ENCODE assay signal across 26 mouse cellular contexts in the genomic region with DNA sequence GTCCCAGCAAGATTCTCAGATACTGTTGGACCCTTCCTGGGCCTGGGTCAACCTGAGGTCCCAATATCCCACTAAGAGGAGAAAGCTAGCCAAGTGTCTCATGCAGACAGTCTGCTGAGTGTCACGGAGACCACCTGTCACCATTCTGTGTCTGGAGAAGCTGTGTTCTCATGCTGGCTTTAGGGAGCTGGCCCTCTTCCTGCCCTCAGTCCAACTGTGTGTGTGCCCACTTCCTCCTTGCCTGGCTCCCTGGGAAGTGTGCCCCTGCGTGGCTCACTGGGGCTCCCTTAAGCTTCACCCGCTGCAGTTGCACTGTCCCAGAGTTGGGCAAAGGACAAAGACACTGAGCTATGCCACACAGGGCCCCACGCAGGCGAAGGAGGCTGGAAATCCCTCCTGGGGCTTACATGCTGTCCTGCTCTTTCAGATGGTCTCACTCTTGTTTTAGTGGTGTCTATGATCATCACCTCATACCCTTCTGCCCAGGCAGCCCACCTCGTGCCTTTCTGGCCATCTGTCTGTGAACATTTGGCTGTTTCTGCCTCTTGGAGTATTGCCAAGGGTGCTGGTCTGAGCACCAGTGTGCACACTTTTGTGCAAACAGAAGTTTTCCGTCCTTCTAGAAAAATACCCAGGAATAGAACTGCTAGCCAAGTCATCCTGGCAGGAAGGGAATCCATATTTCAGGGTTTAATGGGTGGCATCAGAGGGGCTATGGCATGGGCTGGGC. TPM values are rescaled to one million over a fixed set of nuclear protein-coding genes. Genes with fewer than 3 reads are reported as not detected.
DNase-seq lines count a peak whose midpoint lies in the region; ATAC-seq and TF ChIP-seq lines count a peak whose summit lies in the region.
"Had no signal": no experiment of that assay in that cellular context is flagged by ENCODE, and none has a peak within 500 bp of the region (broad histone marks: within the 10 kb centered on the region; RNA-seq: fewer than 3 reads in every experiment).

No protein-coding gene starts in this region.

- H3K9me3 ChIP-seq in forebrain, embryonic 14.5 days (replicated peaks; ENCODE audit: control insufficient read depth, low read length) = no peaks in the 10 kb centered on the region
- H3K9me3 ChIP-seq in forebrain, embryonic 16.5 days (ENCODE audit: control insufficient read depth, low read length) = no peaks in the 10 kb centered on the region
- H3K9me3 ChIP-seq in lung, postnatal 0 days (ENCODE audit: low read length) = no peaks in the 10 kb centered on the region
- no peaks in the 10 kb centered on the region for H3K9me3 ChIP-seq in hindbrain, postnatal 0 days (ENCODE audit: low read length)
- H3K9me3 ChIP-seq: embryonic facial prominence, embryonic 15.5 days; neural tube, embryonic 13.5 days had no signal

- TF ChIP-seq EP300 in lung, postnatal 0 days (IDR thresholded peaks at IDR 0.05) = no peak

- H3K4me2 ChIP-seq in forebrain, embryonic 14.5 days (ENCODE audit: low read length) = no peak overlapping the region
- no peak overlapping the region for H3K4me2 ChIP-seq in forebrain, embryonic 16.5 days (ENCODE audit: low read length)
- no peak overlapping the region for H3K4me2 ChIP-seq in lung, postnatal 0 days (replicated peaks; ENCODE audit: low read depth, low read length)
- no peak overlapping the region for H3K4me2 ChIP-seq in hindbrain, postnatal 0 days (ENCODE audit: low read depth, low read length)
- H3K4me2 ChIP-seq: embryonic facial prominence, embryonic 15.5 days; neural tube, embryonic 13.5 days had no signal

- peak overlapping the region; percentile 46; the same call in 1 of the 2 replicates for H3K27ac ChIP-seq in forebrain, embryonic 14.5 days (ENCODE audit: low read depth, low read length)
- H3K27ac ChIP-seq in forebrain, embryonic 16.5 days (ENCODE audit: low read length) = no peak overlapping the region
- H3K27ac ChIP-seq in lung, postnatal 0 days (ENCODE audit: low read length) = no peak overlapping the region
- H3K27ac ChIP-seq in hindbrain, postnatal 0 days = peak overlapping the region; percentile 48; the same call in 1 of the 2 replicates
- H3K27ac ChIP-seq: embryonic facial prominence, embryonic 15.5 days; neural tube, embryonic 13.5 days had no signal

- no peak for ATAC-seq in forebrain, embryonic 14.5 days
- no peak for ATAC-seq in forebrain, embryonic 16.5 days
- no peak for ATAC-seq in lung, postnatal 0 days
- ATAC-seq in hindbrain, postnatal 0 days = no peak
- ATAC-seq: inflammation-experienced regulatory T-cells, adult 6 months had no signal

- TF ChIP-seq CTCF in lung, postnatal 0 days (IDR thresholded peaks at IDR 0.05) = no peak
- TF ChIP-seq CTCF in hindbrain, postnatal 0 days (IDR thresholded peaks at IDR 0.05; ENCODE audit: low read depth) = no peak

- H3K9ac ChIP-seq in forebrain, embryonic 14.5 days (ENCODE audit: low read length) = no peak overlapping the region
- no peak overlapping the region for H3K9ac ChIP-seq in forebrain, embryonic 16.5 days (replicated peaks; ENCODE audit: low read depth, low read length)
- H3K9ac ChIP-seq in lung, postnatal 0 days (replicated peaks; ENCODE audit: low read depth) = no peak overlapping the region
- no peak overlapping the region; the same call in 1 of the 2 replicates for H3K9ac ChIP-seq in hindbrain, postnatal 0 days (replicated peaks; ENCODE audit: low read length)
- H3K9ac ChIP-seq: embryonic facial prominence, embryonic 15.5 days; neural tube, embryonic 13.5 days had no signal

- peaks cover 5% of the 10 kb centered on the region; the same call in 1 of the 2 replicates for H3K4me1 ChIP-seq in forebrain, embryonic 14.5 days (ENCODE audit: control insufficient read depth, insufficient read depth, low read length)
- H3K4me1 ChIP-seq in forebrain, embryonic 16.5 days (replicated peaks; ENCODE audit: control insufficient read depth, insufficient read depth, low read length) = peaks cover 6% of the 10 kb centered on the region; the same call in 1 of the 2 replicates
- no peaks in the 10 kb centered on the region; the same call in 1 of the 2 replicates for H3K4me1 ChIP-seq in lung, postnatal 0 days (ENCODE audit: insufficient read depth, low read depth, low read length)
- H3K4me1 ChIP-seq in hindbrain, postnatal 0 days (ENCODE audit: insufficient read depth, low read length) = no peaks in the 10 kb centered on the region; the same call in 1 of the 2 replicates

- no peak for DNase-seq in forebrain, embryonic 14.5 days (ENCODE audit: low spot score)
- peak; percentile 12 for DNase-seq in lung, postnatal 0 days (ENCODE audit: low spot score)
- no peak for DNase-seq in lung, postnatal 10 days
- peak; percentile 83 to 84 for DNase-seq in cerebellum, postnatal 10 days
- no peak for DNase-seq in hindbrain, postnatal 0 days (ENCODE audit: low spot score)
- DNase-seq in adrenal gland, postnatal 14 days = no peak
- no peak for DNase-seq in heart, postnatal 25 days (ENCODE audit: low spot score)
- DNase-seq: adrenal gland, postnatal 25 days; B cell, adult 2 months; heart, adult 11 months; kidney, postnatal 4 days; lung, adult 18-20 months; right cerebral cortex, postnatal 14 days; thymus, postnatal 14 days had no signal

- H3K27me3 ChIP-seq in forebrain, embryonic 14.5 days (replicated peaks; ENCODE audit: control insufficient read depth, insufficient read depth, low read length) = no peaks in the 10 kb centered on the region
- H3K27me3 ChIP-seq in forebrain, embryonic 16.5 days (replicated peaks; ENCODE audit: control insufficient read depth, insufficient read depth, low read length) = no peaks in the 10 kb centered on the region
- H3K27me3 ChIP-seq in lung, postnatal 0 days (replicated peaks; ENCODE audit: insufficient read depth, low read length) = no peaks in the 10 kb centered on the region
- no peaks in the 10 kb centered on the region for H3K27me3 ChIP-seq in hindbrain, postnatal 0 days (ENCODE audit: insufficient read depth, low read length)
- H3K27me3 ChIP-seq: embryonic facial prominence, embryonic 15.5 days; neural tube, embryonic 13.5 days had no signal

- WGBS in forebrain, embryonic 14.5 days = 60% methylated on average over 7 of the region's 7 CpGs
- 52% methylated on average over 7 of the region's 7 CpGs for WGBS in forebrain, embryonic 16.5 days
- 57% methylated on average over 7 of the region's 7 CpGs for WGBS in lung, postnatal 0 days
- 45% methylated on average over 7 of the region's 7 CpGs for WGBS in hindbrain, postnatal 0 days

- intact Hi-C loops in heart, postnatal 25 days (cut with DNase I) = no loop called here

- no peak overlapping the region for H3K4me3 ChIP-seq in forebrain, embryonic 14.5 days (ENCODE audit: low read depth, low read length)
- H3K4me3 ChIP-seq in forebrain, embryonic 16.5 days (replicated peaks; ENCODE audit: low read length) = no peak overlapping the region
- H3K4me3 ChIP-seq in lung, postnatal 0 days (ENCODE audit: low read depth, low read length) = no peak overlapping the region
- H3K4me3 ChIP-seq in hindbrain, postnatal 0 days (ENCODE audit: low read length) = no peak overlapping the region
- H3K4me3 ChIP-seq: embryonic facial prominence, embryonic 15.5 days; neural tube, embryonic 13.5 days had no signal

- H3K36me3 ChIP-seq in forebrain, embryonic 14.5 days (ENCODE audit: control insufficient read depth, insufficient read depth, low read length) = no peaks in the 10 kb centered on the region
- H3K36me3 ChIP-seq in forebrain, embryonic 16.5 days (ENCODE audit: control insufficient read depth, insufficient read depth) = no peaks in the 10 kb centered on the region
- H3K36me3 ChIP-seq in lung, postnatal 0 days (ENCODE audit: insufficient read depth, low read length) = no peaks in the 10 kb centered on the region
- H3K36me3 ChIP-seq in hindbrain, postnatal 0 days (ENCODE audit: insufficient read depth, low read length) = no peaks in the 10 kb centered on the region
- H3K36me3 ChIP-seq: embryonic facial prominence, embryonic 15.5 days; neural tube, embryonic 13.5 days had no signal

RNA-seq across cellular contexts. Expression of gene Traf3, which starts 13.0 kb away (rescaled TPM):
- polyA plus RNA-seq in forebrain, embryonic 14.5 days (2014; fragmentation: Nextera tagmentation; extraction: Ambion mirVana) = 9.8 and 12.1 TPM in 2 replicates
- polyA plus RNA-seq in forebrain, embryonic 16.5 days (2015; fragmentation: Nextera tagmentation; extraction: Ambion mirVana) = 14.0 and 15.8 TPM in 2 replicates
- polyA plus RNA-seq in lung, postnatal 0 days (2015; fragmentation: Nextera tagmentation; extraction: Ambion mirVana) = 3.1 and 4.7 TPM in 2 replicates
- total RNA-seq in hindbrain, postnatal 0 days (2014; rRNA removed) = 35.8 and 40.8 TPM in 2 replicates
- polyA plus RNA-seq in hindbrain, postnatal 0 days (2015; fragmentation: Nextera tagmentation; extraction: Ambion mirVana) = 12.9 and 13.7 TPM in 2 replicates
- total RNA-seq in adrenal gland, postnatal 14 days (2021) = 19.3 and 24.9 TPM in 2 replicates
- total RNA-seq in heart, postnatal 25 days (2021) = 10 to 100 TPM; 15.0 to 15.2 TPM

RNA-seq across cellular contexts. Expression of gene 4930595D18Rik, which starts 31.1 kb away (rescaled TPM):
- not detected in 2 replicates for polyA plus RNA-seq in forebrain, embryonic 14.5 days (2014; fragmentation: Nextera tagmentation; extraction: Ambion mirVana)
- not detected in 2 replicates for polyA plus RNA-seq in forebrain, embryonic 16.5 days (2015; fragmentation: Nextera tagmentation; extraction: Ambion mirVana)
- not detected in 2 replicates for polyA plus RNA-seq in lung, postnatal 0 days (2015; fragmentation: Nextera tagmentation; extraction: Ambion mirVana)
- not detected in 2 replicates for total RNA-seq in hindbrain, postnatal 0 days (2014; rRNA removed)
- polyA plus RNA-seq in hindbrain, postnatal 0 days (2015; fragmentation: Nextera tagmentation; extraction: Ambion mirVana) = not detected in 2 replicates
- not detected in 2 replicates for total RNA-seq in adrenal gland, postnatal 14 days (2021)
- total RNA-seq in heart, postnatal 25 days (2021) = not detected
- total RNA-seq: adrenal gland, postnatal 25 days; gastrocnemius, adult 18-20 months; layer of hippocampus, postnatal 10 days; left cerebral cortex, postnatal 10 days; liver, adult 2 months had no signal
- polyA plus RNA-seq: embryonic facial prominence, embryonic 15.5 days; forebrain, embryonic 11.5 days; heart, embryonic 16.5 days; kidney, embryonic 14.5 days; liver, adult 2 months; neural tube, embryonic 13.5 days; stomach, embryonic 16.5 days had no signal

Comparison
In these comparisons a context has a peak if more than half of its experiments do, and no peak if none do; other contexts are left out.
1. DNase-seq: peak in lung, postnatal 0 days (single experiment) and cerebellum, postnatal 10 days (2 of 2); none in forebrain, embryonic 14.5 days (single experiment), lung, postnatal 10 days (single experiment), hindbrain, postnatal 0 days (single experiment), adrenal gland, postnatal 14 days (single experiment) and heart, postnatal 25 days (single experiment).
2. H3K27ac ChIP-seq: peak in forebrain, embryonic 14.5 days (single experiment) and hindbrain, postnatal 0 days (single experiment); none in forebrain, embryonic 16.5 days (single experiment) and lung, postnatal 0 days (single experiment).